Mouse (Mus musculus): ENCODE measurements at regions not wholly inside any gene's neighbourhood (a gene's known extent, or its start where the extent isn't known, plus 50 kb on each side); places are given as distances from the start of the nearest gene placed in this dataset.

DNA sequence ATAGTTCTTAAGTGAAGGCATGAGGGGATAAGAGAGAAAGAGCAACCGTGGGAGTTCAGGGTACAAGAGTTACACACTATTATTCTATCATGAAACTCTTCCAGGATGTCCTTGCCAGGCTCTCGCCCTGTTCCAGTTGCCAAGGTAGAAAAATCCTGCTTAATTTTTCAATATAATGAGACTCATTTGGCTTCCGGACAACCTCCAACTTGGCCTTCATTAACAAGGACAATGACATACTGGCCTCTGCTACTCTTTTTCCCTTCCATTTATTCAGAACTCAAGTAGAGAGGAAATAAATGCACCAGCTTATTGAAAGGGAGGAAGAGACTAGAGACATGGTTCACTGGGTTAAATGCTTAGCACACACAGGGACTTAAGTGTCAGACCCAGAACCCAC lies 206.5 kb downstream of the Il15 start:
- no peaks in the 10 kb centered on the region for H3K9me3 ChIP-seq (ENCODE audit: control insufficient read depth, low read length)
- no peaks in the 10 kb centered on the region for H3K36me3 ChIP-seq (replicated peaks; ENCODE audit: control insufficient read depth, insufficient read depth)
- peak; percentile 46; the same call in 1 of the 2 replicates for ATAC-seq (ENCODE audit: low FRiP score)
- no peak overlapping the region for H3K4me2 ChIP-seq (replicated peaks)
- H3K27ac ChIP-seq: no peak overlapping the region
- DNase-seq (ENCODE audit: low spot score): no peak
- H3K27me3 ChIP-seq (ENCODE audit: control insufficient read depth, insufficient read depth, low read length): no peaks in the 10 kb centered on the region
- H3K9ac ChIP-seq: no peak overlapping the region
- no peaks in the 10 kb centered on the region for H3K4me1 ChIP-seq (replicated peaks; ENCODE audit: control insufficient read depth, insufficient read depth, low read length)
- WGBS: 69% methylated on average over 3 of the region's 3 CpGs
- H3K4me3 ChIP-seq (replicated peaks; ENCODE audit: low read length): no peak overlapping the region

DNA sequence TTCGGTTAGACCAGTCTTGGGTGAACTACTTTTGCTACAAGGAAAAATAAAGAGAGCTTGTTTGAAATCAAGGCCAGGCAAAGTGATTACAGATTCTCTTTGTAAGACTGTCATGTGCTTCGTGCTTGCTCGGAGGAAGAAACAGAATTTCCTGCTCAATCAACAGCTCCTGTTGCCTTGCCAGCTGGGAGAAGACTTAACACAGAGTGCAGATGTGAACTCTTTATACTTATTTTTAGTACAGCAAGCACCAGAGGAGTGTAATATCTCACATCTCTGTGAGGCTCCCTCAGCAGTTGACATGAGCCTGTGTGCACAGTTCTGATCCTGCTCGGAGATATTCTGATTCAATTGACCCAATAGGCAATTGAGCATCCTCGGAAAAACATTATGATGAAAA lies 207.9 kb downstream of the Il15 start:
- H3K27me3 ChIP-seq (ENCODE audit: control insufficient read depth, insufficient read depth, low read length): no peaks in the 10 kb centered on the region
- H3K36me3 ChIP-seq (replicated peaks; ENCODE audit: control insufficient read depth, insufficient read depth): no peaks in the 10 kb centered on the region
- no peak overlapping the region for H3K9ac ChIP-seq
- 81% methylated on average over 5 of the region's 5 CpGs for WGBS
- no peak overlapping the region for H3K4me2 ChIP-seq (replicated peaks)
- H3K27ac ChIP-seq: no peak overlapping the region
- H3K9me3 ChIP-seq (ENCODE audit: control insufficient read depth, low read length): no peaks in the 10 kb centered on the region
- no peak overlapping the region for H3K4me3 ChIP-seq (replicated peaks; ENCODE audit: low read length)
- no peak for ATAC-seq (ENCODE audit: low FRiP score)
- H3K4me1 ChIP-seq (replicated peaks; ENCODE audit: control insufficient read depth, insufficient read depth, low read length): no peaks in the 10 kb centered on the region
- no peak for DNase-seq (ENCODE audit: low spot score)

DNA sequence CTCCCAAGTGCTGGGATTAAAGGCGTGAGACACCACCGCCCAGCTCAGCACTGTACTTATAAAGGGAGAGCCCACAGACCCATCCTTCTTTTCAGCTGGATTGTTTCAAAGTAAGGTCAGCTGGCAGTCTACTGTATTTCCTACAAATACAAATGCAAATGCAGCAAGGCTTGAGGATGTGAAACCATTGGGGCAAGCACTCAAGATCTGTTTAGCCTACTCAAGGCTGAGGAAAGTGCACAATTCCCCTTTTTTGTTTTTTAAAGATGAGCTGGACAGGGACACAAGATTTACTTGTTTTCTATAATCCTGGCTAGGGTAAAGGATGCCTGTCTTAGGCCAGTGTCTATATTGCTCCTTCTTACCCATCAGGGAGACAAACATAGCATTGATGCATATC lies 212.0 kb downstream of the Il15 start:
- Histone ChIP-seq H3K4me3 (replicated peaks; ENCODE audit: low read length) (no peak overlapping the region), H3K4me2 (replicated peaks) (no peak overlapping the region), H3K36me3 (replicated peaks; ENCODE audit: control insufficient read depth, insufficient read depth) (no peaks in the 10 kb centered on the region), H3K4me1 (replicated peaks; ENCODE audit: control insufficient read depth, insufficient read depth, low read length) (no peaks in the 10 kb centered on the region), H3K9me3 (ENCODE audit: control insufficient read depth, low read length) (no peaks in the 10 kb centered on the region), H3K27ac (no peak overlapping the region), H3K9ac (no peak overlapping the region), H3K27me3 (ENCODE audit: control insufficient read depth, insufficient read depth, low read length) (no peaks in the 10 kb centered on the region)
- no peak for DNase-seq (ENCODE audit: low spot score)
- 98% methylated on average over 2 of the region's 2 CpGs for WGBS
- ATAC-seq (ENCODE audit: low FRiP score): no peak

DNA sequence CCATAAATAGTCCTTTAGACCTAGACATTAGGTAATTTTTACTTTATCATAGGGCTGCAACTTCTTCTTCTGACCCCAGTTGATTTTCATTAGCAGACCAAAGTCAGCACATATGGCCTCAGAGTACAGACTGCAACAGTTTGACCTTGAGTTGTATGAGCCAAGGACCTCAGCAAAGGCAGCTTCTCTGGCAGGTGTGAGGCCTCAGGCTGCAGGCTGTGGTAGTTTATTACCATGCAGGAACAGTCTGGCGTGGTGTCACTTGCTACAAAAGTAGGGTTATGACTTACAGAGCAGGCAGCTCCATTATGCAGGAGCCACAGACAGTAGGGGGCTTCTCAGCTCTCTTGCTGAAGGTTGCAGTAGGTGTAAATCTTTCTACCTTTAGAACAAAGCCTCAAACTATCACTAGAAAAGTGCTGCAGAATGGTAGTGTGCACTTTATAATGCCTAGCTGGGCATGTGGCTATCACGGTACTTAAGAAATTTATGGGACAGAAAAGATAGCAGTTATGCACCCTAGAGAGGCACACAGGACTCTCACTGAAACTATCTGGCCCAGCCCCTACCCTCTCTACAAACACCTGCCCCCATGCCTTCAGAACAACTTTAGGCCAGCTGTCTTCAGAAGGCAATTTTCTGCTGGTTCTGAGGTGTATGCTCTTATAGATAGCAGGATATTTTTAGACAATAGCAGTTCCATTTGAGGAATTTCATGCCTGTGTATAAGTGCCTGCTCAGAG lies 215.7 kb downstream of the Il15 start:
- Histone ChIP-seq H3K9me3 (ENCODE audit: control insufficient read depth, low read length) (no peaks in the 10 kb centered on the region), H3K27me3 (ENCODE audit: control insufficient read depth, insufficient read depth, low read length) (no peaks in the 10 kb centered on the region), H3K4me2 (replicated peaks) (no peak overlapping the region), H3K27ac (no peak overlapping the region), H3K36me3 (replicated peaks; ENCODE audit: control insufficient read depth, insufficient read depth) (no peaks in the 10 kb centered on the region), H3K4me3 (replicated peaks; ENCODE audit: low read length) (no peak overlapping the region), H3K4me1 (replicated peaks; ENCODE audit: control insufficient read depth, insufficient read depth, low read length) (no peaks in the 10 kb centered on the region), H3K9ac (no peak overlapping the region)
- DNase-seq (ENCODE audit: low spot score) (no peak), ATAC-seq (ENCODE audit: low FRiP score) (no peak)
- WGBS: 69% methylated on average over 2 of the region's 2 CpGs

DNA sequence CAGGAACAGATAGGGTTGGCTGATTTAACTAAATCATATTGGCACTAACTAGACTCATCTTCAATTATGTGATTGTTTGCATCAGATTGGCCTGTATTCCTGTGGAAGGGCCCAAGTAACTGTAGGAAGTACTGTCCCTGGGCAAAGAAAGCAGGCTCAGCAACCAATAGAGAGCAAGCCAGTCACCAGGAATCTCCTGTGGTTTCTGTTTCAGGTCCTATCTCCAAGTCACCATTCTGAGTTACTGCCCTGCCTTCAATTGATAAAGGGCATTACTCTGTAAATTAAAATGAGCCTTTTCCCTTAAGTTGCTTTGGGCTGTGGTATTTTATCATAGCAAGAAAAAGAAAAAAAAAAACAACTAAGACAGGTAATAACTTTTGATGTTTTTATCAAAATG lies 219.0 kb downstream of the Il15 start:
- H3K9me3 ChIP-seq (ENCODE audit: control insufficient read depth, low read length): no peaks in the 10 kb centered on the region
- ATAC-seq (ENCODE audit: low FRiP score): no peak
- H3K4me1 ChIP-seq (replicated peaks; ENCODE audit: control insufficient read depth, insufficient read depth, low read length): no peaks in the 10 kb centered on the region
- no peak overlapping the region for H3K4me2 ChIP-seq (replicated peaks)
- no peak overlapping the region for H3K4me3 ChIP-seq (replicated peaks; ENCODE audit: low read length)
- H3K27me3 ChIP-seq (ENCODE audit: control insufficient read depth, insufficient read depth, low read length): no peaks in the 10 kb centered on the region
- no peaks in the 10 kb centered on the region for H3K36me3 ChIP-seq (replicated peaks; ENCODE audit: control insufficient read depth, insufficient read depth)
- no peak for DNase-seq (ENCODE audit: low spot score)
- H3K27ac ChIP-seq: no peak overlapping the region
- no peak overlapping the region for H3K9ac ChIP-seq

Data from hindbrain, embryonic 14.5 days (tissue).